Mouse (Mus musculus): ENCODE data around the gene Gm20498. TPM values are rescaled to one million over a fixed set of nuclear protein-coding genes. Genes with fewer than 3 reads are reported as not detected.
"Not testable (repeated sequence)": the region's sequence is repeated elsewhere in the genome, so short reads cannot be mapped to it uniquely, and the experiment has no call there.

Gm20498 gene
- polyA plus RNA-seq, 1 experiment from 2014 or later: 47.2 TPM

DNA sequence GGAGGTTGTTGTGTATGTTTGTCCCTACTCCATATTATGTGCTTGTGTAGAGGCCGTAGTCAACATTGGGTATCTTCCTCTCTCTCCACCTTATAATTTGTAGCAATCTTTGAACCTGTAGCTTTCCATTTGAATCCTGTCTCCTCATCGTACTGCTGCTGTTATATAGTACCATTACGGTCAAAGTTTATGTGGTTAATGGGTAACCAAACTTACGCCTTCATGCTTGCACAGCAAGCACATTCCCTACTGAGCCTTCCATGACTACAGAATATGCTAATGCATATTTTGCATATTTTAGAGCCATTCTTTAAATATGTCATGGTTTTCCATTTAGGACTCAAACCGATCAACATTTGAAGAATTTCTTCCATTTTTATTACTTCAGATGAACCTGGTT, 42.2 kb downstream of the Gm20498 start:
- Histone ChIP-seq H3K4me2 (ENCODE audit: low read depth, low read length) (no peak overlapping the region), H3K4me1 (ENCODE audit: control insufficient read depth, insufficient read depth, low read length) (no peaks in the 10 kb centered on the region), H3K9ac (replicated peaks; ENCODE audit: low read depth, low read length) (no peak overlapping the region), H3K4me3 (ENCODE audit: low read depth, low read length) (no peak overlapping the region), H3K9me3 (ENCODE audit: control insufficient read depth, low read length) (no peaks in the 10 kb centered on the region), H3K36me3 (ENCODE audit: control insufficient read depth, insufficient read depth, low read length) (no peaks in the 10 kb centered on the region), H3K27me3 (ENCODE audit: control insufficient read depth, insufficient read depth, low read length) (no peaks in the 10 kb centered on the region), H3K27ac (ENCODE audit: low read depth, low read length) (no peak overlapping the region)
- WGBS: 96% methylated on average over 5 of the region's 5 CpGs
- ATAC-seq (ENCODE audit: low read depth): no peak

DNA sequence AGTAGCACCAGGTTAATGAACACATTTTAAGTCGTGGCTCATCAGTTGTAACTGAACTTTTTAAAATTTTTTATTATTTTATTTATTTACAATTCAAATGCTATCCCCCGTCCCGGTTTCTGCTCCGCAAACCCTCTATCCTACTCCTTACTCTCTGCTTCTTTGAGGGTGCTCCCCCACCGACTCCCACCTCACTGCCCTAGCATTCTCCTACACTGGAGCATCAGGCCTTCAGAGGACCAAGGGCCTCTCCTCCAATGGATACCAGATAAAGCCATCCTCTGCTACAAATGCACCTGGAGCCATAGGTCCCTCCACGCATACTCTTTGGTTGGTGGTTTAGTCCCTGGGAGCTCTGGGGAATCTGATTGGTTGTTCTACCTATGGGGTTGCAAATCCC, 47.4 kb downstream of the Gm20498 start:
- peak; percentile 48; the same call in 1 of the 2 replicates for ATAC-seq (ENCODE audit: low read depth)

DNA sequence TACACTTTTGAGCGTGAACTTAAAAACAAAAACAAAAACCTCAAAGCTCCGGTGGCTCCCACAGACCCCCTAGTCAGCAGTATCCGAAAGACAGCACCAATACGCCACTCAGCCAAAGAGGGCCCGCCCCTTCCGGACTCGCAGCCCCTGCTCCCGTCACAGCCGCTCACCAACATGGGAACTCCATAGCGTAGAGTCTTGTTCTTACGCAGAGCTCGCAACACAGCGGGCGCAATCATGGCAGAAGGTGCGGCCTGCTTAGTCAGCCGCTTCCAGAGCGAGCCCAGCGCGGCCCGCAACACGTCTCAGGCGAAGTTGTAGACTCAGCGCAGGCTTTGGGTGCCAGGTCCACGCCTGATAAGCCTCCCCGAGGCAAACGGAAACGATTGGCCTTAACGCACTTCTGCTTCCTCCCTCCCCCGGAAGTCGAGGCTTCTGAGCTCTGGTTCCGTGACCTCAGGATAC, 47.9 kb downstream of the Gm20498 start, which contains the start of gene Cox16:
Cox16 (minus strand) TSS at position 401 of the 465 bp plus-strand sequence.
- H3K4me1 ChIP-seq (ENCODE audit: control insufficient read depth, insufficient read depth, low read length): 0 out of 2 replicates have a peak, but pooled peaks cover 3% of the 10 kb centered on the region
- H3K9me3 ChIP-seq (ENCODE audit: control insufficient read depth, low read length): no peaks in the 10 kb centered on the region
- H3K27me3 ChIP-seq (ENCODE audit: control insufficient read depth, insufficient read depth, low read length): no peaks in the 10 kb centered on the region
- under 1% methylated on average over 31 of the region's 31 CpGs for WGBS
- peak within 1 kb of the TSS; percentile 66 for H3K4me2 ChIP-seq (ENCODE audit: low read depth, low read length)
- H3K9ac ChIP-seq (replicated peaks; ENCODE audit: low read depth, low read length): peak within 1 kb of the TSS; percentile 66
- peak within 1 kb of the TSS; percentile 88 for H3K27ac ChIP-seq (ENCODE audit: low read depth, low read length)
- ATAC-seq (ENCODE audit: low read depth): peak; percentile 98
- H3K4me3 ChIP-seq (ENCODE audit: low read depth, low read length): peak within 1 kb of the TSS; percentile 67
- no peaks in the 10 kb centered on the region for H3K36me3 ChIP-seq (ENCODE audit: control insufficient read depth, insufficient read depth, low read length)

More for the DNA sequence above, 47.4 kb downstream of the Gm20498 start:
- Histone ChIP-seq H3K9me3 (ENCODE audit: control insufficient read depth, low read length) (no peaks in the 10 kb centered on the region), H3K4me3 (ENCODE audit: low read depth, low read length) (peak overlapping the region; percentile 67), H3K36me3 (ENCODE audit: control insufficient read depth, insufficient read depth, low read length) (no peaks in the 10 kb centered on the region), H3K4me1 (ENCODE audit: control insufficient read depth, insufficient read depth, low read length) (0 out of 2 replicates have a peak, but pooled peaks cover 3% of the 10 kb centered on the region), H3K9ac (replicated peaks; ENCODE audit: low read depth, low read length) (no peak overlapping the region), H3K27me3 (ENCODE audit: control insufficient read depth, insufficient read depth, low read length) (no peaks in the 10 kb centered on the region), H3K4me2 (ENCODE audit: low read depth, low read length) (peak overlapping the region; percentile 66), H3K27ac (ENCODE audit: low read depth, low read length) (no peak overlapping the region)
- 43% methylated on average over 6 of the region's 6 CpGs for WGBS

DNA sequence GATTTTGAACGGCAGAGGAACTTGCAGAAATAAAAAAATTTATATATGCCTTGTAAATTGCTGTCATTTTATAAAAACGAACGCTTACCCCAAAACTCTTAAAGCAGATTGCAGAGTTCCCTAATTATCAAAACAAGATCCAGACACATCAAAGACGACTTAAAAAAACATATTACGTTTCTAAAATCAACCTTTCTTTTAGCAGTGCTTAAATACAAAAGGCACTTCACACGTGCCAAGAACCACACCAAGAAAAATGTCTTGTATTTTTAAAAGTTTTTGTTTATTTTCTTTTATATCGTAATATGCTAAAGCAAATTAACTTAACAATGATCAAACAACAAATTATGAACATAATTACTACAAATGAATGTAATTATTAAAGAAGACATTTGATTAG, 48.5 kb downstream of the Gm20498 start:
- Histone ChIP-seq H3K9me3 (ENCODE audit: control insufficient read depth, low read length) (no peaks in the 10 kb centered on the region), H3K9ac (replicated peaks; ENCODE audit: low read depth, low read length) (peak overlapping the region; percentile 66), H3K4me3 (ENCODE audit: low read depth, low read length) (peak overlapping the region; percentile 67), H3K4me2 (ENCODE audit: low read depth, low read length) (peak overlapping the region; percentile 66), H3K36me3 (ENCODE audit: control insufficient read depth, insufficient read depth, low read length) (no peaks in the 10 kb centered on the region), H3K27ac (ENCODE audit: low read depth, low read length) (peak overlapping the region; percentile 88; the same call in 1 of the 2 replicates), H3K4me1 (ENCODE audit: control insufficient read depth, insufficient read depth, low read length) (0 out of 2 replicates have a peak, but pooled peaks cover 3% of the 10 kb centered on the region), H3K27me3 (ENCODE audit: control insufficient read depth, insufficient read depth, low read length) (no peaks in the 10 kb centered on the region)
- 2% methylated on average over 7 of the region's 7 CpGs for WGBS
- ATAC-seq (ENCODE audit: low read depth): no peak

DNA sequence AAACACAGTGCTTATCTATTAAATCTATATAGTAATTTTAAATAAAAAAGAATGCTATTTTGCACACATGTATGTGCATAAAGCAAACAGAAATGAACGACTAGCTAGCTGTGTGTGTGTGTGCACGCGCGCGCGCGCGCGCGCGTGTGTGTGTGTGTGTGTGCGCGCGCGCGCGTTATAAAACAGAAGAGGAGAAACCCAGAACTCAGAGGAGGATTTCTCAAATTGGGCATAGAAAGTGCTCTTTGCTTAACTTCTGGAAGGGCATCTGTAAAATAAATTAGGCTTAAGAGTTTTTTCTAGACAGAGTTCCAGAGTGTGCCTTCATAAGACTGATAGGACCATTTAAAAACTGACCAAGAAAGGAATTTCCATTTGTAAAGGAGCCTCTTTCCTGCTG, 49.0 kb downstream of the Gm20498 start:
- Histone ChIP-seq H3K27me3 (ENCODE audit: control insufficient read depth, insufficient read depth, low read length) (no peaks in the 10 kb centered on the region), H3K27ac (ENCODE audit: low read depth, low read length) (no peak overlapping the region), H3K9me3 (ENCODE audit: control insufficient read depth, low read length) (no peaks in the 10 kb centered on the region), H3K4me2 (ENCODE audit: low read depth, low read length) (peak overlapping the region; percentile 66), H3K9ac (replicated peaks; ENCODE audit: low read depth, low read length) (peak overlapping the region; percentile 66; the same call in 1 of the 2 replicates), H3K4me1 (ENCODE audit: control insufficient read depth, insufficient read depth, low read length) (0 out of 2 replicates have a peak, but pooled peaks cover 3% of the 10 kb centered on the region), H3K36me3 (ENCODE audit: control insufficient read depth, insufficient read depth, low read length) (no peaks in the 10 kb centered on the region), H3K4me3 (ENCODE audit: low read depth, low read length) (peak overlapping the region; percentile 67)
- WGBS: 33% methylated on average over 17 of the region's 17 CpGs
- no peak for ATAC-seq (ENCODE audit: low read depth)

DNA sequence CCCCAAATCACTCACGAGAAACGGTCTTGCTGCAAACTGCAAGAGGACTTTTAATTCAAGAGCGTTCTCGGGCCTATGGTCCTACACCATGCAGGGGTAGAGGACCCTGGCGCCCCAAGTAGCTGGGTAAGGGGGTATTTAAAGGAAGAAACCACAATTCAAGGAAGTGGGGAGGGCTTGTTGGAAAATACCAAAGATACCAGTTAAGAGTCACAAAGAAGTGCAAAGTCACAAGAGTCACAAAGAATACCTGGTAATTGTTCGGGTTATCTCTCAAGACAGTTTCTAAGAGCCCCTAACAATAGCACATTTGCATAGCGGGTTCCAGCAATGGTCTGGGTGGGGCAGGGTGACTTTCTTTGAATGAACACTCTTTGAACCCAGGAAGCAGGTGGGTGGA, 73.7 kb downstream of the Gm20498 start:
- WGBS: 98% methylated on average over 7 of the region's 7 CpGs

DNA sequence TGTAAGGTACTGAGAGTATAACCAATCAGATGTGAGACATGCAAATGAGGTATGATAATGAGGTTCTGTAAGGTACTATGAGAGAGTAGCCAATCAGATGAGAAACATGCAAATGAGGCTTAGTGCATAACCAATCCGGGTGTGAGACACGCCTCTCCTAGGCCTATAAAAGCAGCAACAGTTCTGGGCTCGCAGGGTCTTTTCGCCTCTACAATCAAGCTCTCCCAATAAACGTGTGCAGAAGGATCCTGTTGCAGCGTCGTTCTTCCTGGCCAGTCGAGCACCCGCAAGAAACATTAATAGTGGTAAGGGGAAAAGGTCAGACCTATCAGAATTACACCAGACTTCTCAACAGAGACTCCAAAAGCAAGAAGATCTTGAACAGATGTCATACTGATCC, 93.7 kb downstream of the Gm20498 start:
- H3K4me3 ChIP-seq (ENCODE audit: low read depth, low read length); H3K9me3 ChIP-seq (ENCODE audit: control insufficient read depth, low read length); H3K36me3 ChIP-seq (ENCODE audit: control insufficient read depth, insufficient read depth, low read length); H3K4me1 ChIP-seq (ENCODE audit: control insufficient read depth, insufficient read depth, low read length); ATAC-seq (ENCODE audit: low read depth); H3K27me3 ChIP-seq (ENCODE audit: control insufficient read depth, insufficient read depth, low read length); H3K9ac ChIP-seq (replicated peaks; ENCODE audit: low read depth, low read length); H3K27ac ChIP-seq (ENCODE audit: low read depth, low read length); H3K4me2 ChIP-seq (ENCODE audit: low read depth, low read length): not testable (repeated sequence)
- WGBS: 92% methylated on average over 9 of the region's 9 CpGs

More for the DNA sequence above, 73.7 kb downstream of the Gm20498 start:
- not testable (repeated sequence) for H3K4me3 ChIP-seq (ENCODE audit: low read depth, low read length); H3K4me1 ChIP-seq (ENCODE audit: control insufficient read depth, insufficient read depth, low read length); H3K36me3 ChIP-seq (ENCODE audit: control insufficient read depth, insufficient read depth, low read length); H3K9me3 ChIP-seq (ENCODE audit: control insufficient read depth, low read length); H3K27me3 ChIP-seq (ENCODE audit: control insufficient read depth, insufficient read depth, low read length); H3K4me2 ChIP-seq (ENCODE audit: low read depth, low read length); H3K9ac ChIP-seq (replicated peaks; ENCODE audit: low read depth, low read length); H3K27ac ChIP-seq (ENCODE audit: low read depth, low read length); ATAC-seq (ENCODE audit: low read depth)

DNA sequence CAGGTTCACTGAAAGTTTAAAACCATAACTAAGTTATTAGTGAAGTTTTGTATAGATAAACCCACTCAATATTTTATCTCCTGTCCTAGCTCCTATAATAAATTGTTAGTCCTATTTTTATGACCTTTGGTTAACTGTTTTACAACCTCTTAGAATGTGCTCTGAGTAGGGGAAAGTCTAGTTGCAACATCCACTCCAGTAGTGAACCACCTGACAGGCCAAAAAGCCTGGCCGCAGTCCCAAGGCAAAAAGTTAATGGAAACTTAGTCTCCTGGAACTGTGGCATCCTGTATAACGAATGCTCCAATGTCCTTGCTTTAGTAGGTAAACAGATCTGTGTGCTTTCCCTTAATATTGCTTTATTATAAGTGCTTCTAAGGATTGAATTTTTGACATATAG, 97.9 kb downstream of the Gm20498 start:
- 92% methylated on average over 2 of the region's 2 CpGs for WGBS
- ATAC-seq (ENCODE audit: low read depth): not testable (repeated sequence)

DNA sequence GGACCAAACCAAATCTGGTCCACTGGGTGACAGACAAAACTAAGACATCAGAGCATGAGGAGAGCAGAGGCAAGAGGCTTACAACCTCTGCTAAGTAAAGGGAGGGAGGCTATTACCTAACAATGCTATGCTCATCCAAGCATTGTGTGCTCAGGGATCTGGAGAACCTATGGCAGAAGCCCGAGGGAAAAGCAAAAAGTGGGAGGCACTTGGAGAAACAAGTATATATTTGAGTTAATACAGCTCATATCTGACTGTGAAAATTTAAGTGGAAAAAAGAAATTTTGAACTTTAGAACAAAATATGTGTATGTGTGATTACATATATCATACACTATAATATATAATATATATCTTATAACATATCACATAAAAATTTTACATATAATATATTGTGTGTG, 110.9 kb downstream of the Gm20498 start, which contains the start of gene Adam4:
Adam4 (minus strand) TSS at position 101 of the 400 bp plus-strand sequence.
- no peak for ATAC-seq (ENCODE audit: low read depth)
- Histone ChIP-seq H3K4me2 (ENCODE audit: low read depth, low read length) (no peak within 1 kb of the TSS), H3K9me3 (ENCODE audit: control insufficient read depth, low read length) (no peaks in the 10 kb centered on the region), H3K36me3 (ENCODE audit: control insufficient read depth, insufficient read depth, low read length) (no peaks in the 10 kb centered on the region), H3K4me1 (ENCODE audit: control insufficient read depth, insufficient read depth, low read length) (no peaks in the 10 kb centered on the region), H3K9ac (replicated peaks; ENCODE audit: low read depth, low read length) (no peak within 1 kb of the TSS), H3K27ac (ENCODE audit: low read depth, low read length) (no peak within 1 kb of the TSS), H3K4me3 (ENCODE audit: low read depth, low read length) (no peak within 1 kb of the TSS), H3K27me3 (ENCODE audit: control insufficient read depth, insufficient read depth, low read length) (no peaks in the 10 kb centered on the region)
- WGBS: 87% methylated on average over 1 of the region's 1 CpGs

More for the DNA sequence above, 97.9 kb downstream of the Gm20498 start:
- H3K4me1 ChIP-seq (ENCODE audit: control insufficient read depth, insufficient read depth, low read length); H3K9ac ChIP-seq (replicated peaks; ENCODE audit: low read depth, low read length); H3K36me3 ChIP-seq (ENCODE audit: control insufficient read depth, insufficient read depth, low read length); H3K27ac ChIP-seq (ENCODE audit: low read depth, low read length); H3K27me3 ChIP-seq (ENCODE audit: control insufficient read depth, insufficient read depth, low read length); H3K9me3 ChIP-seq (ENCODE audit: control insufficient read depth, low read length); H3K4me3 ChIP-seq (ENCODE audit: low read depth, low read length); H3K4me2 ChIP-seq (ENCODE audit: low read depth, low read length): not testable (repeated sequence)

Measured in neural tube, embryonic 14.5 days (tissue).